Mouse (Mus musculus): ENCODE measurements around the gene Foxk1. TPM values are rescaled to one million over a fixed set of nuclear protein-coding genes. Genes with fewer than 3 reads are reported as not detected.
A peak's percentile ranks its signal among the peaks of the same experiment; 100 is the strongest.

Foxk1 gene
- polyA plus RNA-seq, 1 experiment from 2014 or later = 5.8 TPM

DNA sequence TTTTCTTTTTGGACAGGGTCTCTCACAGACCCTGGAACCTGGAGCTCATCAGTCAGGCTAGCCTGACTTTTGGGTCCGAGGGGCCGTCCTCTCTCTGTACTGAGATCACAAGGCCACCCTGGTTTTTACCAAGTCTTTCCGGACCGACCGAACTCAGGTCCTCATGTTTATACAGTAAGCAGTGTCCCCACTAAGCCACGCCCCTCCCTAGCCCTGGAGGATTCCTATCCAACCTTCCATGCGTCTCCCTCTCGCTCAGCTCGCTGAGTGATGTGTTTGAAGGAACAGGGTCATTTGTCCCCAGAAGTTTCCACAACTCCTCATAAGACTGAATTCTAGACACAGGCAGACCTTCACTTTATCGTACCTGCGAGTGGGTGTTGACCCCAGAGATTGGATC, 5.6 kb downstream of the Foxk1 start:
- no peak overlapping the region for H3K4me2 ChIP-seq

GRCm38 (mm10) chr5:142407381-142407780, 6.1 kb downstream of the Foxk1 start:
- no peak for ATAC-seq (ENCODE audit: insufficient number of reproducible peaks, low FRiP score)
- Histone ChIP-seq H3K4me3 (no peak overlapping the region), H3K27me3 (replicated peaks) (no peaks in the 10 kb centered on the region), H3K4me1 (replicated peaks) (peaks cover 56% of the 10 kb centered on the region), H3K9me3 (replicated peaks) (no peaks in the 10 kb centered on the region), H3K4me2 (no peak overlapping the region), H3K36me3 (peaks cover 8% of the 10 kb centered on the region), H3K27ac (ENCODE audit: poor library complexity, severe bottlenecking) (no peak overlapping the region), H3K9ac (no peak overlapping the region)
- WGBS = 75% methylated on average over 7 of the region's 7 CpGs

More for the DNA sequence above, 5.6 kb downstream of the Foxk1 start:
- Histone ChIP-seq H3K36me3 (peaks cover 8% of the 10 kb centered on the region), H3K9me3 (replicated peaks) (no peaks in the 10 kb centered on the region), H3K27me3 (replicated peaks) (no peaks in the 10 kb centered on the region), H3K9ac (no peak overlapping the region), H3K4me3 (no peak overlapping the region), H3K27ac (ENCODE audit: poor library complexity, severe bottlenecking) (no peak overlapping the region), H3K4me1 (replicated peaks) (peaks cover 55% of the 10 kb centered on the region)
- 65% methylated on average over 11 of the region's 11 CpGs for WGBS
- no peak for ATAC-seq (ENCODE audit: insufficient number of reproducible peaks, low FRiP score)

DNA sequence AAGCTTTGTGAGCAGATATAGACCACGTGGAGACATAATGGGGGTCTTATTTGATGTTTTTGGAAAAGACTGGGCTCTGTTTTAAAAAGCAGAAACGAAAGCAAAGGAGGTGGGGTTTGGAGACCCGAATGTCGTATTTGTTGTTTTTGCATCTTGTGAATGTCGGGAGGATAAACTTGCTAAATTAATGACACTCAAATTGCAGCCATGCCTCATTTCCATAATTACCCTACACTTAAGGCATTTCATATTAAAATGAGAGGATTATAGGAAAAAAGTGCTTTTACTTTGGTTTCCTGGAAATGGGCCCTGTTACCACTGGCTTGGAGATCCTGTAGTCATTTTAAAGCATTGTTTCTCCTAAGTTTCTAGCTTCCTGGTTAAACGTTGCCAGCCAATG, 7.9 kb downstream of the Foxk1 start:
- Histone ChIP-seq H3K9me3 (replicated peaks) (no peaks in the 10 kb centered on the region), H3K4me3 (no peak overlapping the region), H3K36me3 (peaks cover 8% of the 10 kb centered on the region), H3K4me2 (no peak overlapping the region), H3K9ac (no peak overlapping the region), H3K4me1 (replicated peaks) (peaks cover 58% of the 10 kb centered on the region), H3K27me3 (replicated peaks) (no peaks in the 10 kb centered on the region), H3K27ac (ENCODE audit: poor library complexity, severe bottlenecking) (no peak overlapping the region)
- WGBS = 74% methylated on average over 6 of the region's 6 CpGs
- ATAC-seq (ENCODE audit: insufficient number of reproducible peaks, low FRiP score) = no peak

GRCm38 (mm10) chr5:142410348-142410747, 9.1 kb downstream of the Foxk1 start:
- no peaks in the 10 kb centered on the region for H3K27me3 ChIP-seq (replicated peaks)
- 36% methylated on average over 7 of the region's 7 CpGs for WGBS
- no peak overlapping the region for H3K4me2 ChIP-seq
- H3K4me3 ChIP-seq = no peak overlapping the region
- peaks cover 5% of the 10 kb centered on the region for H3K36me3 ChIP-seq
- ATAC-seq (ENCODE audit: insufficient number of reproducible peaks, low FRiP score) = no peak
- H3K9me3 ChIP-seq (replicated peaks) = no peaks in the 10 kb centered on the region
- H3K4me1 ChIP-seq (replicated peaks) = peaks cover 58% of the 10 kb centered on the region
- H3K27ac ChIP-seq (ENCODE audit: poor library complexity, severe bottlenecking) = no peak overlapping the region
- H3K9ac ChIP-seq = peak overlapping the region; percentile 37; the same call in 1 of the 2 replicates

- Histone ChIP-seq H3K36me3 (no peaks in the 10 kb centered on the region), H3K27ac (ENCODE audit: poor library complexity, severe bottlenecking) (peak overlapping the region; percentile 10), H3K4me2 (no peak overlapping the region), H3K4me3 (no peak overlapping the region), H3K27me3 (replicated peaks) (no peaks in the 10 kb centered on the region), H3K9ac (no peak overlapping the region), H3K4me1 (replicated peaks) (peaks cover 77% of the 10 kb centered on the region), H3K9me3 (replicated peaks) (no peaks in the 10 kb centered on the region)
- WGBS = 42% methylated on average over 6 of the region's 6 CpGs
- no peak for ATAC-seq (ENCODE audit: insufficient number of reproducible peaks, low FRiP score)
Observed at GRCm38 (mm10) chr5:142412678-142413385, 11.5 kb downstream of the Foxk1 start.

- peaks cover 78% of the 10 kb centered on the region for H3K4me1 ChIP-seq (replicated peaks)
- no peak for ATAC-seq (ENCODE audit: insufficient number of reproducible peaks, low FRiP score)
- 29% methylated on average over 9 of the region's 9 CpGs for WGBS
Observed at GRCm38 (mm10) chr5:142413723-142414445, 12.6 kb downstream of the Foxk1 start.

DNA sequence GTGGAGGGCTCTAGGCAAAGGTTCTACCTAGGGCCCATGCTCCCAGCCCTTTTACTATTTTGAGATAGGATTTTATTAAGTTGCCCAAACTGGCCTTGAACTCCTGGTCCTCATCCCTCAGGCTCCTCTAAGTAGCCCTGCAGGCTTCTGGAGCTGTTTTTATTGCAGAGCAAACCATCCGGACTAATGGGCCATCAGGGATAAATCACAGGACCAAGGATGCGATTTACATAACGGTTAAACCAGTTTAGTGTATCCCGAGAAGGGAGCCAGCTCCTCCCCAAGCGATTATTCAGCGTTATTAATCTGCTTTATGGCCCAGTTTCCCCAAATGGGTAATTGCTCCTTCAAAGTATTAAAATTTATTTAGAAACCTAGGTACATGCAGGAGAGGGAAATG, 14.1 kb downstream of the Foxk1 start:
- Histone ChIP-seq H3K9me3 (replicated peaks) (no peaks in the 10 kb centered on the region), H3K4me3 (no peak overlapping the region), H3K36me3 (peaks cover 8% of the 10 kb centered on the region; the same call in 1 of the 2 replicates), H3K27ac (ENCODE audit: poor library complexity, severe bottlenecking) (peak overlapping the region; percentile 85), H3K27me3 (replicated peaks) (no peaks in the 10 kb centered on the region), H3K4me1 (replicated peaks) (peaks cover 81% of the 10 kb centered on the region), H3K4me2 (no peak overlapping the region), H3K9ac (no peak overlapping the region)
- 69% methylated on average over 6 of the region's 6 CpGs for WGBS
- ATAC-seq (ENCODE audit: insufficient number of reproducible peaks, low FRiP score) = no peak

More at GRCm38 (mm10) chr5:142413723-142414445, 12.6 kb downstream of the Foxk1 start:
- no peak overlapping the region for H3K27ac ChIP-seq (ENCODE audit: poor library complexity, severe bottlenecking)
- no peaks in the 10 kb centered on the region for H3K27me3 ChIP-seq (replicated peaks)
- H3K4me2 ChIP-seq = no peak overlapping the region
- H3K4me3 ChIP-seq = no peak overlapping the region
- H3K36me3 ChIP-seq = no peaks in the 10 kb centered on the region
- H3K9ac ChIP-seq = no peak overlapping the region
- no peaks in the 10 kb centered on the region for H3K9me3 ChIP-seq (replicated peaks)

DNA sequence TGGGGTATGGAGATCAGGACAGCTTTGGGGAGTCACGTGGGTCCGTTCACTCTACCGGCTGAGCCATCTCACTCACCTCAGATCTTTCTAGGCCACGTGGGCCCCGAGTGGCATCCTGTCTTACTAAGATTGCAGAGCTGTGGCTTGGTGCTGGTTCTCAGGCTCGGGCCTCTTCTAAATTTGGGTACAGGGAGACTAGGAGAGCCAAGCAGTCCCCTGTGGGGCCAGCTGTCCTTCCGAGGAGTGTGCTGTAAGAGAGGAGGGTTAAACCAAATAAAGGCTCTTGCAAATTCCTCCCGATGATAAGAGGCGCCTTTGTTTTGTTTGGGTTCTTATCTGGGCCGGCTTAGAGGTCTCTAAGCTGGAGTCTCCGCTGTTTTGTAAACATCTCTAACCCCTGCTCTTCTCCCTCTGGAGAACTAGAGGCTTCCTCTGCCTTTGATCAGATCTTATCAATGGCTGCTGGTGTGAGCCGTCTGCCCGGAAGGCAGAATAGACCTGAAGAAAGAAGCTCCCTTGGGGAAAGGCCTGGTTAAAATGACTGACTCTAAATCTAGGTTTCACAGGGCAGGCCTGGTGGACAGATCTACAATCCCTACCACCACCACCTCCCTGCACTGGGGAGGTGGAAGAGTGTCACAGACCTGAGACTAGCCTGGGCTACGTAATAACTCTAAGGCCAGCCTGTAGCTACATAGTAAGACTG, 14.9 kb downstream of the Foxk1 start:
- H3K27me3 ChIP-seq (replicated peaks) = no peaks in the 10 kb centered on the region
- peak overlapping the region; percentile 40; the same call in 1 of the 2 replicates for H3K9ac ChIP-seq
- peaks cover 13% of the 10 kb centered on the region for H3K36me3 ChIP-seq
- 5% methylated on average over 14 of the region's 14 CpGs for WGBS
- no peaks in the 10 kb centered on the region for H3K9me3 ChIP-seq (replicated peaks)
- ATAC-seq (ENCODE audit: insufficient number of reproducible peaks, low FRiP score) = peak; percentile 54
- H3K4me3 ChIP-seq = no peak overlapping the region
- H3K4me2 ChIP-seq = peak overlapping the region; percentile 42
- H3K27ac ChIP-seq (ENCODE audit: poor library complexity, severe bottlenecking) = peak overlapping the region; percentile 85
- H3K4me1 ChIP-seq (replicated peaks) = peaks cover 87% of the 10 kb centered on the region

DNA sequence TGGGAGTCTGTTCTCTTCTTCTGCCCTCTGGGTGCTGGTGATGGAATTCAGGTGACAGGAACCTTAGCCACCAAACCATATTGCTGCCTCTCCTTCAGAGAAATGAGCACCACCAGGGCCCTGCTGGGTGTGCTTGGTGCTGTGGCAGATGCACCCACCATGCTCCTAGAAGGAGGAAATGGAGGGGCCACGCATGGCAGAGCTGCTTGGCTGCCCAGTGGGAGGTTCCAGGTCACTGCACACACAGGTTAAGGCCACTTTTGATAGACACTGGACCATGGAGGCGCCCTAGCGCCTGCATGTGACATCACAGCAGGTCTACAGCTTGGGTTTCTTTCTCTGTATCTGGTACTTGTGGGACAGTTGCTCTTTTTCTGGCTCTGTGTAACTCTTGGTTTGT, 15.8 kb downstream of the Foxk1 start:
- Histone ChIP-seq H3K27ac (ENCODE audit: poor library complexity, severe bottlenecking) (peak overlapping the region; percentile 85; the same call in 1 of the 2 replicates), H3K9ac (no peak overlapping the region), H3K9me3 (replicated peaks) (no peaks in the 10 kb centered on the region), H3K36me3 (peaks cover 17% of the 10 kb centered on the region), H3K4me1 (replicated peaks) (peaks cover 90% of the 10 kb centered on the region), H3K4me3 (no peak overlapping the region), H3K27me3 (replicated peaks) (no peaks in the 10 kb centered on the region), H3K4me2 (no peak overlapping the region)
- no peak for ATAC-seq (ENCODE audit: insufficient number of reproducible peaks, low FRiP score)
- 76% methylated on average over 3 of the region's 3 CpGs for WGBS

DNA sequence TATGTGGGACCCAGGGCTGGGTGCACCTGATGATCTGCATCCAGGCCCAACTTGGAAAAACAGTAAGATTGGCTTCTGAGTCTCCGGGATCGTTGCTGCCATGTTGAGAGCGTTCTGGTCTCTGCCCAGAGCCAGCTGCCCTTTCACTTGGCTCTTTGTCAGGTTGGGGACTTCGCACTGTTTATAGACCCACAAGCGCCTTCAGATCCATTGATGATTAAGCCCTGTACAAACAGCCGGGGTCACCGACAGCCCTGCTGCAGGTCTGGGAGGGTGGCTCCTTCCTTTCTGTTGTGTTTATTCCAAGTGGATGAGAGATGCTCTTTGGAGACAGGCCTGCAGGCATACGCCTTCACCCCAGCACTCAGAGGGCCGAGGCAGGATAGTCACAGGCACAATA, 16.6 kb downstream of the Foxk1 start:
- Histone ChIP-seq H3K27ac (ENCODE audit: poor library complexity, severe bottlenecking) (no peak overlapping the region), H3K4me1 (replicated peaks) (peaks cover 88% of the 10 kb centered on the region), H3K36me3 (peaks cover 19% of the 10 kb centered on the region), H3K27me3 (replicated peaks) (no peaks in the 10 kb centered on the region), H3K4me3 (no peak overlapping the region), H3K9me3 (replicated peaks) (no peaks in the 10 kb centered on the region), H3K4me2 (no peak overlapping the region), H3K9ac (no peak overlapping the region)
- WGBS = 76% methylated on average over 9 of the region's 9 CpGs
- ATAC-seq (ENCODE audit: insufficient number of reproducible peaks, low FRiP score) = no peak

DNA sequence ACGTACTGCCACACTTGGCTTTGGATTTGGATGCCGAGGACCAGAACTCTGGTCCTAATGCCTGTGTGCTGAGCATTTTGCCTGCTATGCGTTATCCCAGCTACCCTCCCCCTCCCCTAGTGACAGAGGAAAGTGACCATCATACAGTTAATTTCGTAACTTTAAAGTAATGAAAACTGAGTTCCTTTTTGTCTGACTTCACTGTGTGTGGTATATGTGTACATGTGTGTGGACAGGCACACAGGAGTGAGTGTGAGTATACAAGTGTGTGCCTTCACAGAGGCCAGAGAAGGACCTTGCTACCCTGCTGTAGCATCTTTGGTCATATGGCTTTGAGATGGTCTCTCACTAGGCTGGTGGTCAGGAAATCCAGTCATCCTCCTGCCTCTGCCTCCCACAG, 17.1 kb downstream of the Foxk1 start:
- H3K9ac ChIP-seq = no peak overlapping the region
- no peak overlapping the region for H3K27ac ChIP-seq (ENCODE audit: poor library complexity, severe bottlenecking)
- no peaks in the 10 kb centered on the region for H3K9me3 ChIP-seq (replicated peaks)
- ATAC-seq (ENCODE audit: insufficient number of reproducible peaks, low FRiP score) = no peak
- peaks cover 87% of the 10 kb centered on the region for H3K4me1 ChIP-seq (replicated peaks)
- peaks cover 19% of the 10 kb centered on the region for H3K36me3 ChIP-seq
- WGBS = 86% methylated on average over 4 of the region's 4 CpGs
- no peak overlapping the region for H3K4me3 ChIP-seq
- H3K4me2 ChIP-seq = no peak overlapping the region
- H3K27me3 ChIP-seq (replicated peaks) = no peaks in the 10 kb centered on the region
